Mouse (Mus musculus): ENCODE results near the gene Tpm3. TPM values are rescaled to one million over a fixed set of nuclear protein-coding genes. Genes with fewer than 3 reads are reported as not detected.

Tpm3 gene
- 505 and 543 TPM in 2 replicates for polyA plus RNA-seq (2015; fragmentation: Nextera tagmentation; extraction: Ambion mirVana)

DNA sequence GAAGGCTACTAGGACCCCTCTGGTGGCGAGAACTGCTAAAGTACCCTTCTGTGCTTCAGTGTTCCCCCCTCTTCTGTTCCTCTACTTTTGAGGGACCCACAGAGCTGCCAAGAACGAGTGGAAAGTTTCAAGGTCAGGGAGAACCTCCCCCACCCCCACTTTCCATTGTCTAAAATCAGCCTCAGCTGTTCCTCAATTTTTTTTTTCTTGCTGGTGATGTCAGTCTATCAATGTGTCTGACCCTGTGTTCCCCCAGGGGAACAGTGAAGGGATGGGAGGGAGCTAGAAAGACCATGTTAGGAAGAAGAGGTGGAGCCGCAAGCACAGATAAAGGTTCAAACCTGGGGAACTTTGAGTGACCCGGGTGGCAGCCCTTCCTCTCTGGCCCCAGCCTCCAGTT is at the start of gene Tpm3:
Gene Tpm3, plus strand, starts transcription at position 356 of the 400 bp plus-strand sequence.
- H3K4me2 ChIP-seq = no peak within 1 kb of the TSS

DNA sequence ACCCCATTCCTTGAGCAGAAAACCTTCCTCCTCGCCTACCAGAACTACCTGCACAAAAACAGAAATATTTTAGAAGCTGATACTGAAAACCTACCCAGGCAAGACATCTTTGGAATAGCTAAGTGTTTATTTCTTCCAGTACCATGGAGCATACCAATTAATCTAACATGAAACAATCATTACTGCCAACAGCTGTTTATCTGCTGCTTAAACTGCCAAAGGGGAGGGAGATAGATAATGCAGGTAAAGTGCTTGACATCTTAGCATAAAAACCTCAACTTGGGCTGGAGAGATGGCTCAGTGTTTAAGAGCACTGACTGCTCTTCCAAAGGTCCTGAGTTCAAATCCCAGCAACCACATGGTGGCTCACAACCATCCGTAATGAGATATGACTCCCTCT is 37.8 kb upstream of the Tpm3 start:
- Histone ChIP-seq H3K9ac (no peak overlapping the region), H3K4me2 (no peak overlapping the region), H3K4me3 (replicated peaks) (no peak overlapping the region), H3K27me3 (replicated peaks) (no peaks in the 10 kb centered on the region), H3K9me3 (no peaks in the 10 kb centered on the region), H3K4me1 (no peaks in the 10 kb centered on the region), H3K36me3 (peaks cover 37% of the 10 kb centered on the region; the same call in 1 of the 2 replicates), H3K27ac (no peak overlapping the region)
- no peak for ATAC-seq (ENCODE audit: insufficient read depth, low FRiP score, low read depth)
- 91% methylated on average over 2 of the region's 2 CpGs for WGBS

More for the DNA sequence above, at the start of gene Tpm3:
- Histone ChIP-seq H3K9ac (no peak within 1 kb of the TSS), H3K27me3 (replicated peaks) (no peaks in the 10 kb centered on the region), H3K4me3 (replicated peaks) (no peak within 1 kb of the TSS), H3K4me1 (peaks cover 5% of the 10 kb centered on the region), H3K9me3 (no peaks in the 10 kb centered on the region), H3K36me3 (no peaks in the 10 kb centered on the region), H3K27ac (no peak within 1 kb of the TSS)
- 60% methylated on average over 4 of the region's 4 CpGs for WGBS
- no peak for ATAC-seq (ENCODE audit: insufficient read depth, low FRiP score, low read depth)

DNA sequence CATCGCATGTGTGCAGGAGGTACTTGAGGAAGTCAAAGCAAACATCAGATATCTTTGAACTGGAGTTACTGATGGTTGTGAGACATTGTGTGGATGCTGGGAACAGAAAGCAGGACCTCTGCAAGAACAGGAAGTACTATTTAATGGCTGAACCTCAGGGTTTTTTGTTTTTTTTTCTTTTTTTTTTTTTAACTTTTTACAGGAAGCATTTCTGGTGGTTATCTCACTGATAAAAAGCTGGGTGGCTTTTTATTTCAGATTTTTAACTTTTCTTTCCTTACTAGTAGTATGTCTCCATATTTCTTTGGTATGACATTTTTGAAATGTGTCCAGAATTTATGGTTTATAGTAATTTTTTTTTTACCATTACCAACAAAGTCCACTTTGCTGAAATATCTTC is 36.2 kb upstream of the Tpm3 start:
- H3K9me3 ChIP-seq = no peaks in the 10 kb centered on the region
- no peak overlapping the region for H3K27ac ChIP-seq
- no peak for ATAC-seq (ENCODE audit: insufficient read depth, low FRiP score, low read depth)

DNA sequence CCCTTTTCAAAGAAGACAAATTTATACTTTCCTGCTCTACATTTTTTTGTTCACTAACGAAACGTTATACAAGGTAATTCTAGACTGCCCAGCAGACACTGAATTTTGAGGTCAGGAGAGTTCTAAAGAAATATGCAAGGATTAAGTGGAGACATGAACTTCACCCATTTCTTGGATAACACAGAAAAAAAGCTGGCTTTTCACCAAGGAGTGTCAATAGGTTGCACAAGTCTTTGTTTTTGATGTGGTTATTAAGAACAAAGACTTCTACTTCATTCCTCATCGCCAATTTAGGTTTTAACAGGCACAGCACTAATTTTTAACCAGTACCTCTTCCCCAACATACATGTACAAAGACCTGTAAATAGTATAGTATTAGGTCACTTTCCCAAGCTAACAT is 22.8 kb upstream of the Tpm3 start:
- peaks cover 4% of the 10 kb centered on the region; the same call in 1 of the 2 replicates for H3K36me3 ChIP-seq
- ATAC-seq (ENCODE audit: insufficient read depth, low FRiP score, low read depth) = no peak
- WGBS = 37% methylated on average over 3 of the region's 3 CpGs
- no peak overlapping the region for H3K27ac ChIP-seq
- H3K9ac ChIP-seq = no peak overlapping the region
- H3K4me3 ChIP-seq (replicated peaks) = no peak overlapping the region
- no peaks in the 10 kb centered on the region for H3K9me3 ChIP-seq
- no peak overlapping the region for H3K4me2 ChIP-seq
- 0 out of 2 replicates have a peak, but pooled peaks cover 4% of the 10 kb centered on the region for H3K4me1 ChIP-seq
- no peaks in the 10 kb centered on the region for H3K27me3 ChIP-seq (replicated peaks)

More for the DNA sequence above, 36.2 kb upstream of the Tpm3 start:
- Histone ChIP-seq H3K27me3 (replicated peaks) (no peaks in the 10 kb centered on the region), H3K9ac (no peak overlapping the region), H3K4me1 (no peaks in the 10 kb centered on the region), H3K4me2 (no peak overlapping the region), H3K36me3 (peaks cover 32% of the 10 kb centered on the region; the same call in 1 of the 2 replicates), H3K4me3 (replicated peaks) (no peak overlapping the region)
- WGBS = 90% methylated on average over 1 of the region's 1 CpGs

DNA sequence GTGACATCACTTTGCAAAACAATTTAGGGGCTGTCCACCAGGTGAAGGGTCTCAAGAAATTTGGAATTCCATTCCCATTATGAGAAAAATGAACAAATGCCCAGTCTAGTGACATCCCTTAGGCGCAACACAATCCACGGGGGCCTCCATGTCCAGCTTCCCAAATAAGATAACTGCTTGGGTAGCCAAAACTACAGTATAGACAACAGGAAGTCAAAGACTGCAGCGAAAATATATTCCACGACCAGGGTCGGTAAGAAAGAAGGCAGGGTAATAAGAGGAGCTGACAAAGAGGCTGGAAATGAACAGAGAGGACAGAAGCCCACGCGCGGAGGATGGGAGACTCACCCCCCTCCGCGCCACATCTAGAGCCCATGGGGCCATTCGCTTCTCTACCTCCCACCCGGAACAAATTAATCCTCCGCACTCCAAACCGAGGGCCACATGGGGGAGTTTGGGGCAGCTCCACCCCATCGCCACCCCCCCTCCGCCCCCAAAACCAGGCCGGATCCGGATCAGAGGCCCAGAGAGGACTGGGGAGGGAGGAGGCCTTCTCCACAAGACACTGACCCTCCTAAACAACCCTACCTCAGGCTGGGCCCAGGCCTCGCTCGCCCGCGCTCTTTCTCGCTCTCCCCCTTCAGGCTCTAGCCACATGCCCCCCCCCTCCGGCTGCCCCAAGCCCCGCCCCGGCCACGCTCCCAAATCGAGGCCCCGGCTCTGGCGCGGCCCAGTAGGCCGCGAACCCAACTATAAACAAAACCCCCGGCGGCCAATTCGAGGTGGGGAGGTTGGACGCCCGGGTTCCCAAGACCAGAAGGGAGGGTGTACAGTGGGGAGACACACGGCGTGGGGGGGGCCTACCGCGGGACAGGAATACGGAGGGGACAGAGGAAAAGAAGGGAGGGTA is 20.8 kb upstream of the Tpm3 start, which contains the start of gene 4933434E20Rik:
Gene 4933434E20Rik, plus strand, starts transcription at position 196 of the 910 bp plus-strand sequence.
- Histone ChIP-seq H3K9ac (peak within 1 kb of the TSS; percentile 91), H3K36me3 (no peaks in the 10 kb centered on the region; the same call in 1 of the 2 replicates), H3K4me3 (replicated peaks) (peak within 1 kb of the TSS; percentile 86), H3K4me1 (0 out of 2 replicates have a peak, but pooled peaks cover 4% of the 10 kb centered on the region), H3K27me3 (replicated peaks) (no peaks in the 10 kb centered on the region), H3K4me2 (peak within 1 kb of the TSS; percentile 57), H3K27ac (peak within 1 kb of the TSS; percentile 96), H3K9me3 (no peaks in the 10 kb centered on the region)
- peak; percentile 68 for ATAC-seq (ENCODE audit: insufficient read depth, low FRiP score, low read depth)
- under 1% methylated on average over 42 of the region's 43 CpGs for WGBS

DNA sequence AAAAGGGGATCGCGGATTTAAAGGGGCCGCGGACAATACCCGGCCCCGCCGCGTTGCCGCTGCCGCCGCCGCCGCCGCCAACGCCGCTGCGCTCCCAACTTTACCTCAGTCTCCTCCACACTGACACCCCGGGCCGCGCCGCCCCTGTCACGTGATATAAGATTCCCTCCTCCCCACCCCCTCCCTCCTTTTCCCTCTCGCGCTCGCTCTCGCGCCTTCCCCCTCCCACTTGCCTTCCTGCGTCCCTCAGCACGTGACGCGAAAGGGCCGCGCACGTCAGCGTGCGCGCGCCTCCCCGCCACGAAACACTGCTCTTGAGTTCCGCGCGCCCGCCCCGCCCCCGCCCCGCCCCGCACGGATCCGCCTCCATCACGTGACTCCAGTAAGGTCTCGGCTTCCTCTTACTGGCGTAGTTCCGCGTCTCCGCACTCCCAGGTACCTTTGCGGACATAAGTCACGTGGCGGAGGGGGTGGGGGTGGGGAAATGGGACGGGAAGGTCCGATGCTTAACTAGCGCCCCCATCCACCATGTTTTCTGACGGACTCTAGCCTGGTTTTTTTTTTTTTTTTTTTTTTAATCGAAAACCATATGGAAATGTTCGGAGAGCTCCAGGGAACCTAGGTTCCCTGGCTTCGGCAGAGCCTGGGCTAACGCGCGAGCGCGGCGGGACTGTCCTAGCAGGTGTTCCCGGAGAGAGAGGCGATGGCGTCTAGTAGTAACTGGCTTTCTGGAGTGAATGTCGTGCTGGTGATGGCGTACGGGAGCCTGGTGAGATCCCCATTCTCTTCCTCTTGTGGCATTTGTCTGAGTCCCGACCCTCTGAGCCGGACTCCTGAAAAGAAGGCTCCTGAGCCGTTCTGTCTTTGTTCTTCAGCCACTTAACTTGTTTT is 19.9 kb upstream of the Tpm3 start, which contains the start of gene Ubap2l:
Gene Ubap2l, minus strand, starts transcription at position 278 of the 891 bp plus-strand sequence.
- H3K9ac ChIP-seq = peak within 1 kb of the TSS; percentile 91
- under 1% methylated on average over 67 of the region's 81 CpGs for WGBS
- peaks cover 6% of the 10 kb centered on the region for H3K36me3 ChIP-seq
- H3K4me2 ChIP-seq = peak within 1 kb of the TSS; percentile 57
- no peaks in the 10 kb centered on the region for H3K9me3 ChIP-seq
- peak; percentile 89 for ATAC-seq (ENCODE audit: insufficient read depth, low FRiP score, low read depth)
- H3K27ac ChIP-seq = peak within 1 kb of the TSS; percentile 98
- 0 out of 2 replicates have a peak, but pooled peaks cover 4% of the 10 kb centered on the region for H3K4me1 ChIP-seq
- no peaks in the 10 kb centered on the region for H3K27me3 ChIP-seq (replicated peaks)
- H3K4me3 ChIP-seq (replicated peaks) = peak within 1 kb of the TSS; percentile 86

DNA sequence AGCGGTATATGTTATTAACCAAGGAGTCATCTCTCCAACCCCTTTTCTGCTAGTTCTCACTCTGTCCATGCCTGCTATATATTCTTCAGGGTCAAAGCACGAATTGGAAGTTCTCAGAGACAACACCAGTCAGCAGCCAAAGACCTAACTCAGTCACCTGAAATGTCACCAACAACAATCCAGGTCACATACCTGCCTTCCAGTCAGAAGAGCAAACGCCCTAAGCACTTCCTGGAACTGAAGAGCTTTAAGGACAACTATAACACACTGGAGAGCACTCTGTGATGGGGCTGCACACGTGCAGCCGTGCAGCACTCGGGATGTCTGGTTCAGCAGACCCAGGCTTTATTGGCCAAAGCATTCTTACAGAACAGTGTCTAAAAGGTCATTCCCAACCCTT is 10.9 kb upstream of the Tpm3 start:
- no peak for ATAC-seq (ENCODE audit: insufficient read depth, low FRiP score, low read depth)
- Histone ChIP-seq H3K27ac (no peak overlapping the region), H3K36me3 (peaks cover 18% of the 10 kb centered on the region), H3K4me3 (replicated peaks) (no peak overlapping the region), H3K9me3 (no peaks in the 10 kb centered on the region), H3K4me2 (no peak overlapping the region), H3K9ac (no peak overlapping the region), H3K4me1 (no peaks in the 10 kb centered on the region), H3K27me3 (replicated peaks) (no peaks in the 10 kb centered on the region)
- whole genome bisulfite sequencing = 91% methylated on average over 6 of the region's 6 CpGs

DNA sequence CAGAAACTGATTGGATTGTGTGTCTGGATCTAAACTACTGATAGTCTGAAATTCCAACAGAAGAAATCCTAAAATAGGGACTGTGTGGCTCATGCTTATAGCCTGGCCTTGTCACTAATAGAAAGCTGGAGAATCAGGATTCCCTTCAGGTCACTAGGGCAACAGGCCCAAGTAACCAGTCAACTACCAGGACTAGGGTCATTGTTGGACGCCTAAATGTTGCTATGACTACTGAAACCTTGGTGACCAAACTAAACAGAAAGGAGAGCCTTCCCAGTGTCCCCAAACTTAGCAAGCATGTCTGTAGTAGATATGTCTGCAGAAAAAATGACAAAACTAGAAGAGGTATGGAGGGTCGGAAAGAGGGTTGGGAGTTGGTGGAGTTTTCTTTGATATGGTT is 9.9 kb upstream of the Tpm3 start:
- H3K4me1 ChIP-seq = no peaks in the 10 kb centered on the region
- peaks cover 13% of the 10 kb centered on the region for H3K36me3 ChIP-seq
- H3K27me3 ChIP-seq (replicated peaks) = no peaks in the 10 kb centered on the region
- H3K27ac ChIP-seq = no peak overlapping the region
- 69% methylated on average over 2 of the region's 2 CpGs for WGBS
- H3K4me2 ChIP-seq = no peak overlapping the region
- H3K9me3 ChIP-seq = no peaks in the 10 kb centered on the region
- ATAC-seq (ENCODE audit: insufficient read depth, low FRiP score, low read depth) = no peak
- H3K9ac ChIP-seq = no peak overlapping the region
- no peak overlapping the region for H3K4me3 ChIP-seq (replicated peaks)

DNA sequence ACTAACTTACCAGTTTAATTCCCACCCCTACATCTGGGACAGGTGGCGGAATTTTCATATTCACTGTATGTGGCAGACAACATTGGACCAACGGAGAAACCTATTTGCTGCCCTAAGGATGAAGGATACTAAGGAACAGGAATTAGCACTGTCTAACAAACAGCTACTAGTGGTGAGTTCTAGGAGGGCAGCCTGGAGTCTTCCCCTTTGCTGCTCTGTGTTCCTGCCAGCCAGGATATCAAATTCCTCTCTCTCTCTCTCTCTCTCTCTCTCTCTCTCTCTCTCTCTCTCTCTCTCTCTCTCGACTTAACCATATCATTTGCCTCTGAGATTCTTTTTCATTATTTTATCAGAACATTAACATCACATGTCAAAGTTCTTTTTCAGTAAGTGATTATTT is 8.1 kb upstream of the Tpm3 start:
- H3K27me3 ChIP-seq (replicated peaks) = no peaks in the 10 kb centered on the region
- no peak overlapping the region for H3K27ac ChIP-seq
- H3K4me3 ChIP-seq (replicated peaks) = no peak overlapping the region
- WGBS = 82% methylated on average over 3 of the region's 3 CpGs
- H3K4me2 ChIP-seq = no peak overlapping the region
- no peaks in the 10 kb centered on the region for H3K9me3 ChIP-seq
- no peak overlapping the region for H3K9ac ChIP-seq
- ATAC-seq (ENCODE audit: insufficient read depth, low FRiP score, low read depth) = no peak
- no peaks in the 10 kb centered on the region for H3K4me1 ChIP-seq
- H3K36me3 ChIP-seq = peaks cover 12% of the 10 kb centered on the region

DNA sequence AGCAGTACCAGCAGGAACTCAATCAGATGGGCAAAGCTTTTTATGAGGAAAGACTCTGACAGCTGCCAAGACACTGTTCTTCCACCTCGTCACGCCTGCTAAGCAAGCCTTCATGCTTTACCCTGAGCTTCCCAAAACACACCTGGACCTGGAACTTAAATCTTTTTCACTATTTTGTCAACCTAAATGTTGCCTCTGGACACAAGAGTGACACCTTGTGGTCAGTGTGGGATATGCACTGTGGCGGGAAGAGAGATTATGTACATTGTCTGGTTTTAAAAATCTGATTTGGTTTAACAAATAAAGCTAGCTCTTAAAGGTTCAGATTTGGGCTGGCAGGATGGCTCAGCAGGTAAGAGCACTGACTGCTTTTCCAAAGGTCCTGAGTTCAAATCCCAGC is 6.9 kb upstream of the Tpm3 start:
- no peak for ATAC-seq (ENCODE audit: insufficient read depth, low FRiP score, low read depth)
- no peak overlapping the region for H3K4me3 ChIP-seq (replicated peaks)
- H3K4me1 ChIP-seq = no peaks in the 10 kb centered on the region
- no peaks in the 10 kb centered on the region for H3K27me3 ChIP-seq (replicated peaks)
- no peak overlapping the region for H3K4me2 ChIP-seq
- no peak overlapping the region for H3K9ac ChIP-seq
- H3K9me3 ChIP-seq = no peaks in the 10 kb centered on the region
- no peak overlapping the region for H3K27ac ChIP-seq
- H3K36me3 ChIP-seq = peaks cover 7% of the 10 kb centered on the region
- WGBS = 52% methylated on average over 3 of the region's 3 CpGs

DNA sequence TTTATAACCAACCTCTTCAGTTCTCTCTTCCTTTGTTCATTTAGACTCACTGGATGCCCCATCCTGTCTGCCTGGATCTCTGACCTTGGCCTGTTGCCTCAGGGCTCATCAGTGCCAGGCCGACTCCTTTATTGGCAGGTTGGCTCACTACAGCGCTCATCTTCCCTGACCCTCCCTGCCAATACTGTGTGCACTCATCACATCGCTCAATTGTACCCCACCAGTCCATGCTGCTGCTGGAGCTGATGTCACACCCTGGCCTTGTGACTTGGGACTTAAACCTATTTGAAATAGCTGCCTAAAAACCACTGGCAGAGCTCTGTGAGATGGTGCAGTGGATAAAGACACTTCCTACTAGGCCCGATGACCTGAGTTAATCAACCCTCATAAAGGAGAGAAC is 4.6 kb upstream of the Tpm3 start:
- Histone ChIP-seq H3K9me3 (no peaks in the 10 kb centered on the region), H3K36me3 (peaks cover under 1% of the 10 kb centered on the region; the same call in 1 of the 2 replicates), H3K27me3 (replicated peaks) (no peaks in the 10 kb centered on the region), H3K9ac (no peak overlapping the region), H3K4me3 (replicated peaks) (no peak overlapping the region), H3K4me2 (no peak overlapping the region), H3K27ac (no peak overlapping the region), H3K4me1 (no peaks in the 10 kb centered on the region)
- WGBS = 90% methylated on average over 4 of the region's 4 CpGs
- no peak for ATAC-seq (ENCODE audit: insufficient read depth, low FRiP score, low read depth)

All from stomach, embryonic 15.5 days (tissue).